Mouse (Mus musculus) G1E (cell line): ENCODE measurements at regions not wholly inside any gene's neighbourhood (a gene's known extent, or its start where the extent isn't known, plus 50 kb on each side); places are given as distances from the start of the nearest gene placed in this dataset.

Experiments used
- CTCF ChIP-seq: IDR thresholded peaks from 2 replicates; pipeline ENCODE4 v1.5.1; 2012; ENCODE audit warnings: low read depth, low read length, inconsistent platforms, mixed read lengths
- GATA1 ChIP-seq: IDR thresholded peaks from 2 replicates; pipeline ENCODE4 v1.6.1; 2012; ENCODE audit warnings: borderline replicate concordance, low read length, inconsistent platforms, mixed read lengths
- GATA2 ChIP-seq: IDR thresholded peaks from 2 replicates; pipeline ENCODE4 v1.6.1; 2012; ENCODE audit warnings: low read depth, low read length, inconsistent platforms, borderline replicate concordance
- TAL1 ChIP-seq: conservative IDR thresholded peaks from 2 replicates; pipeline ENCODE4 v1.6.1; 2012; ENCODE audit warnings: low read depth, low read length, inconsistent platforms, mixed read lengths

- TF ChIP-seq CTCF = no peak
- no peak for TF ChIP-seq TAL1
- TF ChIP-seq GATA1 = no peak
- TF ChIP-seq GATA2 = no peak
Measured at GRCm38 (mm10) chr6:100133970-100134369, 153.3 kb downstream of the Rybp start.
